Mouse (Mus musculus) forebrain, embryonic 15.5 days (tissue): ENCODE measurements around the gene 4930451I11Rik. TPM values are rescaled to one million over a fixed set of nuclear protein-coding genes. Genes with fewer than 3 reads are reported as not detected.

Experiments used
- ATAC-seq: fragments of 200-750 bp; cut with Nextera tagmentation; replicated peaks from 2 replicates; pipeline ENCODE4 v1.8.0; 2017; ENCODE audit warnings: mild to moderate bottlenecking, moderate TSS enrichment, moderate library complexity
- H3K27ac ChIP-seq: fragments of 300-500 bp; sonication (generic); replicated peaks from 2 replicates; pipeline ENCODE4 v1.5.1; 2015; ENCODE audit warnings: mild to moderate bottlenecking, inconsistent platforms
- H3K27me3 ChIP-seq: fragments of 300-500 bp; sonication (generic); 2 replicates; pipeline ENCODE4 v1.6.1; 2015; ENCODE audit warnings: inconsistent platforms
- H3K36me3 ChIP-seq: fragments of 300-500 bp; sonication (generic); 2 replicates; pipeline ENCODE4 v1.6.1; 2015; ENCODE audit warnings: mild to moderate bottlenecking, inconsistent platforms
- H3K4me1 ChIP-seq: fragments of 300-500 bp; sonication (generic); 2 replicates; pipeline ENCODE4 v1.6.1; 2015; ENCODE audit warnings: inconsistent platforms
- H3K4me2 ChIP-seq: fragments of 300-500 bp; sonication (generic); replicated peaks from 2 replicates; pipeline ENCODE4 v1.6.1; 2015; ENCODE audit warnings: mild to moderate bottlenecking, inconsistent platforms
- H3K4me3 ChIP-seq: fragments of 300-500 bp; sonication (generic); 2 replicates; pipeline ENCODE4 v1.5.1; 2015; ENCODE audit warnings: mild to moderate bottlenecking, inconsistent platforms
- H3K9ac ChIP-seq: fragments of 300-500 bp; sonication (generic); replicated peaks from 2 replicates; pipeline ENCODE4 v1.6.1; 2015; ENCODE audit warnings: mild to moderate bottlenecking, inconsistent platforms
- H3K9me3 ChIP-seq: fragments of 300-500 bp; sonication (generic); 2 replicates; pipeline ENCODE4 v1.6.1; 2016; ENCODE audit warnings: inconsistent platforms
- whole genome bisulfite sequencing: fragments of 180-500 bp; shearing (Covaris S2); methylation state at CpG from one replicate; pipeline ENCODE4 v1.1.7; 2015; ENCODE audit warnings: mixed read lengths; 5-methylcytosine and 5-hydroxymethylcytosine counted together
- polyA plus RNA-seq: library from polyadenylated mRNA; unstranded; fragments of >200 nt; fragmentation: Nextera tagmentation; extraction: Ambion mirVana; gene quantifications from 2 replicates; pipeline ENCODE4 v1.2.1, GENCODE M21; 2015

Gene 4930451I11Rik
- polyA plus RNA-seq, 1 experiment from 2014 or later = not detected

- Histone ChIP-seq H3K4me1 (peaks cover 22% of the 10 kb centered on the region), H3K9me3 (no peaks in the 10 kb centered on the region), H3K27ac (peak overlapping the region; percentile 79), H3K9ac (peak overlapping the region; percentile 92), H3K27me3 (no peaks in the 10 kb centered on the region), H3K4me3 (peak overlapping the region; percentile 96), H3K36me3 (peaks cover 4% of the 10 kb centered on the region; the same call in 1 of the 2 replicates), H3K4me2 (peak overlapping the region; percentile 90)
- 1% methylated on average over 43 of the region's 43 CpGs for WGBS
- ATAC-seq = peak; percentile 96
Observed at GRCm38 (mm10) chr7:126808703-126809455, 22.6 kb downstream of the 4930451I11Rik start.

- peak overlapping the region; percentile 90; the same call in 1 of the 2 replicates for H3K4me2 ChIP-seq
- no peak for ATAC-seq
- peaks cover 4% of the 10 kb centered on the region; the same call in 1 of the 2 replicates for H3K36me3 ChIP-seq
- H3K27ac ChIP-seq = no peak overlapping the region
- no peaks in the 10 kb centered on the region for H3K9me3 ChIP-seq
- peak overlapping the region; percentile 92; the same call in 1 of the 2 replicates for H3K9ac ChIP-seq
- 67% methylated on average over 4 of the region's 4 CpGs for WGBS
- no peaks in the 10 kb centered on the region for H3K27me3 ChIP-seq
- peak overlapping the region; percentile 96; the same call in 1 of the 2 replicates for H3K4me3 ChIP-seq
- peaks cover 22% of the 10 kb centered on the region for H3K4me1 ChIP-seq
Observed at GRCm38 (mm10) chr7:126807405-126807804, 24.0 kb downstream of the 4930451I11Rik start.

- no peak for ATAC-seq
- Histone ChIP-seq H3K4me3 (no peak overlapping the region), H3K9me3 (no peaks in the 10 kb centered on the region), H3K9ac (no peak overlapping the region), H3K4me1 (peaks cover 22% of the 10 kb centered on the region), H3K27ac (no peak overlapping the region), H3K36me3 (peaks cover 4% of the 10 kb centered on the region; the same call in 1 of the 2 replicates), H3K4me2 (no peak overlapping the region), H3K27me3 (no peaks in the 10 kb centered on the region)
- WGBS = 75% methylated on average over 6 of the region's 6 CpGs
Observed at GRCm38 (mm10) chr7:126806956-126807355, 24.5 kb downstream of the 4930451I11Rik start.

DNA sequence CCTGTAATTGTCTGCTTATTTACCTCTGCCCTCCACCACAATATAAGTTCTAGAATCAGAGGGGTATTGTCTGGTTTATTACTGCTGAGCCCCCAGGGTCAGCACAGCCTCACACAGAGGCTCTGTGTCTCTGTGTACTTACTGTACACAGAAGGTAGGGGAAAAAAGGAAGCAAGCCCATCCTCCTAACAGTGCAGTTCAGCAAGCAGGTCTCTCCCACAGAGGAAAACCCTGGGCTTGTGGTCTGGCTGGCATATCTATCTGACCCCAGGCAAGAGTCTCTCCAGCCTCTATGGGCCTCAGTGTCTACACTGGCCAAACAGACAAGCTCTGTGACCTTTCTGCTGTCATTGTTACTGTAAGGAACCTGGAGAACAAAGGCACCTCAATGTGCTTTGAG is 27.7 kb downstream of the 4930451I11Rik start:
- Histone ChIP-seq H3K27ac (no peak overlapping the region), H3K4me2 (no peak overlapping the region), H3K9ac (no peak overlapping the region), H3K9me3 (no peaks in the 10 kb centered on the region), H3K27me3 (no peaks in the 10 kb centered on the region), H3K4me1 (peaks cover 26% of the 10 kb centered on the region), H3K36me3 (peaks cover 4% of the 10 kb centered on the region; the same call in 1 of the 2 replicates), H3K4me3 (no peak overlapping the region)
- no peak for ATAC-seq

DNA sequence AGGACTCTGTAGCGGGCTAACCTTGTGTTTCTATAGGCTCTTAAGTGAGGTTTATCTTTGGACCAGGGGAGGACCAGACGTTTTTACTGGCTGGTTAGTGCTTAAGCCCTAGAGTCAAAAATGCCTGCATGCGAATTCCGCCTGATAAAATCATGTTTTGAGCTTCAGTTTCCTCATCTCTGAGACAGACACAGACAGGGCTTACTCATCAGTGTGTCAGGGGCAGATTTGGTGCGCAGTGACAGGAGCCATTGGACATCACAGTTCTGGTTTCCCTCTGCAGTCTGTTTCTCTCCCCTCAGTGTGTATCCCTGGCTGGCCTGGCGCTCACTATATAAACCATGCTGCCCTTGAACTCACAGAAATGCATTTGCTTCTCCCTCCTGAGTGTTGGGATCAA is 28.3 kb downstream of the 4930451I11Rik start:
- Histone ChIP-seq H3K4me3 (no peak overlapping the region), H3K36me3 (peaks cover 4% of the 10 kb centered on the region; the same call in 1 of the 2 replicates), H3K27ac (no peak overlapping the region), H3K4me1 (peaks cover 24% of the 10 kb centered on the region), H3K9ac (no peak overlapping the region), H3K9me3 (no peaks in the 10 kb centered on the region), H3K27me3 (no peaks in the 10 kb centered on the region), H3K4me2 (no peak overlapping the region)
- WGBS = 95% methylated on average over 6 of the region's 6 CpGs
- ATAC-seq = no peak

DNA sequence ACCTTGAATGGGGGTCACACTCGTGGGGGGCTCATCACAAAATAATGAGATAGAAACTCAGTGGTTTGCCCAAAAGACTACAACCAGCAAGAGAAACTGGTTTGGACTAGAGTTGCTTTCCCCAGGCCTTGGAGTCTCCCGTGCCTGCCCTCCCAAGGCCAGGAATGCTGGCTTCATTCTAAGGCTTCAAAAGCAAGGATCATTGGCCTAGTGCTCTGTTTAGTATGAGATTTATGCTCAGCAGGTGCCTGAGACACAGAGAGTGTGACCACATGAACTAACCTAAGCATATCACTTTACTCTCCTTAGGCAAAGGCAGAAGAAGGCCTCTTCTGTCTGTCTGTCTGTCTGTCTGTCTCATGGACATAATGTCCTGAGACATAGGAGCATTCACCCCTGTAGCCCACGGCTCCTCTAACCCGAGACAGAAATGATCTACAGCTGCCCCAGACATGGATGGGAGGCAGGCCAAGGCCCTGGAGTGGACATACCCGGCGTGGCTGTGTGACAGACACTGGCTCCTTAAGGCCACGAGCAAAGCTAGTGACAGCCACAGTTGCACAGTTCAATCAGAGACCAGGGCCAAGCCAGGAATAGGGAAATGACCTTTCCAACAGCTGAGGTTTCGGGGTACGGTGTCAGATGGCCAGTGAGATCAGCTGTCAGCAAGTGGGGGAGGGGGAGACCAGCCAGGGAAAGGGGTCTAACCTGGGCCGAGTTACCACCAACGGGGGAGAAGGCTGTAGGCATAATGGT is 29.1 kb downstream of the 4930451I11Rik start:
- WGBS = 86% methylated on average over 11 of the region's 11 CpGs

DNA sequence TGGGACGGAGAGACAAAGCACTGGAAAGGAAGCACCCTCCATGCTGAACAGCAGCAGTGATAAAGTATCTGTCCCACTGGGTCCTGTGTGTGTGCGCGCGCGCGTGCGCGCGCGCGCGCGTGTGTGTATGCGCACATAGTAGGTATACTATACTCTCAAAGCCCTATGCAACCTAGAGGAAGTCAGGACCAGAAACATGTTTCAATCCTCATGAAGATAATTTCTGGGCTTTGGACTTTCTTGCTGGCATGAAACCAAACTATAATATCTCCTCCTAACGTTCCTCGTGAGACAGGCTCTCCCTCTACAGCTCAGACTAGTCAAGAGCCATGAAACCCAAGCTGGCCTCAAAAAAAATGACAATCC is 30.4 kb downstream of the 4930451I11Rik start:
- H3K4me2 ChIP-seq = no peak overlapping the region
- no peak overlapping the region for H3K4me3 ChIP-seq
- peaks cover 36% of the 10 kb centered on the region for H3K4me1 ChIP-seq
- H3K27me3 ChIP-seq = no peaks in the 10 kb centered on the region
- H3K9ac ChIP-seq = no peak overlapping the region
- no peak overlapping the region for H3K27ac ChIP-seq
- peaks cover 14% of the 10 kb centered on the region; the same call in 1 of the 2 replicates for H3K36me3 ChIP-seq
- ATAC-seq = no peak
- no peaks in the 10 kb centered on the region for H3K9me3 ChIP-seq
- WGBS = 95% methylated on average over 16 of the region's 16 CpGs

More for the DNA sequence above, 29.1 kb downstream of the 4930451I11Rik start:
- peaks cover 4% of the 10 kb centered on the region; the same call in 1 of the 2 replicates for H3K36me3 ChIP-seq
- peaks cover 24% of the 10 kb centered on the region for H3K4me1 ChIP-seq
- no peak overlapping the region for H3K9ac ChIP-seq
- no peak overlapping the region for H3K4me3 ChIP-seq
- H3K27me3 ChIP-seq = no peaks in the 10 kb centered on the region
- no peak overlapping the region for H3K27ac ChIP-seq
- no peak for ATAC-seq
- no peak overlapping the region for H3K4me2 ChIP-seq
- no peaks in the 10 kb centered on the region for H3K9me3 ChIP-seq

GRCm38 (mm10) chr7:126800269-126801056 is 31.0 kb downstream of the 4930451I11Rik start:
- ATAC-seq = no peak
- H3K36me3 ChIP-seq = peaks cover 20% of the 10 kb centered on the region; the same call in 1 of the 2 replicates
- peak overlapping the region; percentile 58 for H3K4me3 ChIP-seq
- no peaks in the 10 kb centered on the region for H3K27me3 ChIP-seq
- peak overlapping the region; percentile 72 for H3K9ac ChIP-seq
- peaks cover 37% of the 10 kb centered on the region for H3K4me1 ChIP-seq
- peak overlapping the region; percentile 88 for H3K4me2 ChIP-seq
- WGBS = 29% methylated on average over 5 of the region's 5 CpGs
- H3K9me3 ChIP-seq = no peaks in the 10 kb centered on the region
- H3K27ac ChIP-seq = peak overlapping the region; percentile 93

- H3K36me3 ChIP-seq = peaks cover 24% of the 10 kb centered on the region
- WGBS = 1% methylated on average over 37 of the region's 38 CpGs
Observed at GRCm38 (mm10) chr7:126799468-126800268, 31.8 kb downstream of the 4930451I11Rik start.

DNA sequence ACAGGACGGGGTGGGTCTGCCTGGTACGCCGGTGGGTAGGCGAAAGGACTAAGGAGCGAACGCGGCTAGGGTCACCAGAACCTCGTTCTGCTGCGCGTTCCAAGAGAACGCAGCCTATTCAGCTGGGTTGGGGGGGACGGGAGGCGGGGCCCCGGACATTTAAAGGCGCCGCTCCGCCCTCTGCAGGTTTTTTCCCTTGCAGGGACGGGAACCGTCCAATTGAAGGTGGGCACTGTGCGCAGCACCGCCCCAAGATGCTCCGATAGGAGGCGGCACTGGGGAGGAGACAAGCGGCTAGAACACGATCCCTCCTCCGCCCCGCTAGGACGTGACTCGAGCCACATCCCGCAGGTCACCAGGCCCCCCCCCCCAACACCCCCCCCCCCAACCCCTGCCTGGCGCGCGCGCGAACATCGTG is 32.4 kb downstream of the 4930451I11Rik start:
- H3K9ac ChIP-seq = peak overlapping the region; percentile 72
- H3K27me3 ChIP-seq = no peaks in the 10 kb centered on the region
- H3K4me1 ChIP-seq = peaks cover 37% of the 10 kb centered on the region
- peak overlapping the region; percentile 88 for H3K4me2 ChIP-seq
- H3K36me3 ChIP-seq = peaks cover 28% of the 10 kb centered on the region
- H3K9me3 ChIP-seq = no peaks in the 10 kb centered on the region
- ATAC-seq = peak; percentile 97
- peak overlapping the region; percentile 93 for H3K27ac ChIP-seq
- WGBS = 1% methylated on average over 32 of the region's 36 CpGs
- H3K4me3 ChIP-seq = peak overlapping the region; percentile 58

More at GRCm38 (mm10) chr7:126799468-126800268, 31.8 kb downstream of the 4930451I11Rik start:
- peak overlapping the region; percentile 93 for H3K27ac ChIP-seq
- ATAC-seq = peak; percentile 92
- H3K4me2 ChIP-seq = peak overlapping the region; percentile 88
- no peaks in the 10 kb centered on the region for H3K27me3 ChIP-seq
- peak overlapping the region; percentile 58 for H3K4me3 ChIP-seq
- H3K9ac ChIP-seq = peak overlapping the region; percentile 72
- peaks cover 37% of the 10 kb centered on the region for H3K4me1 ChIP-seq
- H3K9me3 ChIP-seq = no peaks in the 10 kb centered on the region
